Mouse (Mus musculus): Measurements from ENCODE around the gene Mup22. TPM values are rescaled to one million over a fixed set of nuclear protein-coding genes. Genes with fewer than 3 reads are reported as not detected.
"Not testable (repeated sequence)": the region's sequence is repeated elsewhere in the genome, so short reads cannot be mapped to it uniquely, and the experiment has no call there.

The Mup22 gene
- not detected in 2 replicates for polyA plus RNA-seq (2012; rRNA removed)

DNA sequence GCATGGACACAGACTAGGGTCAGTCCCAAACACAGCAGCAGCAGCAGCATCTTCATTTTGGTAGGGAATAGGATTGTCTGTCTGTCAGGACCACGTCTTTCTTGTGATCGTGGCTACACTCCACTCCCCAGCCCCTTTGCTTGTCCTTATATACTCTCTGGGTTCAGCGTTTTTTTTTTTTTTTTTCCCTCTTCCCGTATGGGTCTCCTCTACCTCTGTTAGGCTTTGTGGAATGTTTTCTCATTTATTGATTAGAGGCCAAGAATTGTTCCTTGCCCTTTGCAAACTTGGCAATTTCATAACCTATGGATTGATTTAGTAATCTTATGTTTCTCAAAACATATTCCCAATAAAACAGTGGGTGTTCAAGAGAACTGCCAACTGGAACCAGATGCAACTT, at the start of gene Mup22:
Mup22 (minus strand) TSS at position 101 of the 400 bp plus-strand sequence.
- not testable (repeated sequence) for DNase-seq (ENCODE audit: low read depth)

DNA sequence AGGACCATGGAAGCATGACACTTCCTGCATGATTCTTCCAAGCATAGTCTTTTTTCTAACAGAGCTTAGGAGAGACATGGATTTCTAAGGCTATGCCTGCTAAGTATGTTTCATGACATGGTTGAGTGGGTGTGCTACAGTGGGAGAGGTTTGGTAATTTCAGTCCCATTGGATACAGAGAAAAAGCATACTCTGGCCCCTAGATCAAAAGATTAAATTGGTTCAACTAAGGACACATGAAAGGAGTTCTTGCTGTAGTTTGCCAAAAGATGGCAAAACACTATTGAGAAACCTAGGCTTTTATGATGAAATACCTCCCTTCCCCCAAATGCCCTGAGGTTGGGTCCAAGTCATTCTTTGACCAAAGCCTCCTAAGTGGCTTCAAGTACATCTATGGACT, 19.6 kb upstream of the Mup22 start:
- not testable (repeated sequence) for DNase-seq (ENCODE audit: low read depth)

Other genes starting within 250 kb of the Mup22 start
- not detected in 2 replicates for gene Mup10, start 239.3 kb downstream of the Mup22 start, polyA plus RNA-seq (2012; rRNA removed)
- gene Mup11, start 159.1 kb downstream of the Mup22 start, polyA plus RNA-seq (2012; rRNA removed), result 0.28 TPM in 1 of 2 replicates, not detected in the other
- not detected in 2 replicates for gene Mup12, start 80.1 kb downstream of the Mup22 start, polyA plus RNA-seq (2012; rRNA removed)

All from brain, embryonic 14.5 days (tissue).